Mouse (Mus musculus) CH12.LX (cell line): Measurements from ENCODE around the gene Arpc3.
A peak's percentile ranks its signal among the peaks of the same experiment; 100 is the strongest.

ENCODE experiments used
- CTCF ChIP-seq, 2 experiments: IDR thresholded peaks in 1 of 2; conservative IDR thresholded peaks in 1 of 2; 2 replicates each; pipeline ENCODE4 v1.5.1; 2011 to 2012; ENCODE audit warnings: low read depth in 2 of 2, low read length in 2 of 2, improper control_type of control experiment in 1 of 2, inconsistent platforms in 1 of 2, mild to moderate bottlenecking in 1 of 2, moderate library complexity in 1 of 2
- MAFK ChIP-seq: IDR thresholded peaks from 2 replicates; pipeline ENCODE4 v1.6.1; 2011; ENCODE audit warnings: low read length, improper control_type of control experiment; ENCODE audit not compliant: insufficient replicate concordance
- TCF12 ChIP-seq: IDR thresholded peaks from 2 replicates; pipeline ENCODE4 v1.6.1; 2014; ENCODE audit warnings: low read depth, mild to moderate bottlenecking, inconsistent platforms, low read length, improper control_type of control experiment
- USF1 ChIP-seq: IDR thresholded peaks from 2 replicates; pipeline ENCODE4 v1.6.1; 2014; ENCODE audit warnings: low read depth, mild to moderate bottlenecking, inconsistent platforms, low read length, improper control_type of control experiment

DNA sequence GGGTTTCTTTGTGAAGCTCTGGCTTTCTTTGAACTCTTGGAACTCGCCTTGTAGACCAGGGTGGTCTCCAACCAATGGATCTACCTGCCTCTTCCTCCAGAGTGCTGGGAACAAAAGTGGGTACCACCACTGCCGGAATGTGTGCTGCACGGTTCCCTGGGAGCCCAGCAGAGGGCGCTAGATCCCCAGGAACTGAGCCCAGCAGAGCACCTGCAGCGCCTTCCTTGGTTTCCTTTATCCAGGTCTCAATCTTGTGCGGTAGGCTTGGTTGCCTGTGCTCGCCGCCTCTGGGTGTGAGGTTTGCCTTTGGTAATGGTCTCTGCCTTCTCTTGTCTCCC, 9.6 kb downstream of the Arpc3 start:
- TF ChIP-seq CTCF (conservative IDR thresholded peaks at IDR 0.05 in 1 of 2, IDR thresholded peaks at IDR 0.05 in 1 of 2; ENCODE audit: low read depth in 2 of 2, low read length in 2 of 2) (peak; percentile 79 to 88), USF1 (no peak), TCF12 (no peak), MAFK (no peak)
